Mouse (Mus musculus): ENCODE results near the gene Atxn10. TPM values are rescaled to one million over a fixed set of nuclear protein-coding genes. Genes with fewer than 3 reads are reported as not detected.
"Not testable (repeated sequence)": the region's sequence is repeated elsewhere in the genome, so short reads cannot be mapped to it uniquely, and the experiment has no call there.

The Atxn10 gene
- polyA plus RNA-seq, 1 experiment = 1.6 TPM

DNA sequence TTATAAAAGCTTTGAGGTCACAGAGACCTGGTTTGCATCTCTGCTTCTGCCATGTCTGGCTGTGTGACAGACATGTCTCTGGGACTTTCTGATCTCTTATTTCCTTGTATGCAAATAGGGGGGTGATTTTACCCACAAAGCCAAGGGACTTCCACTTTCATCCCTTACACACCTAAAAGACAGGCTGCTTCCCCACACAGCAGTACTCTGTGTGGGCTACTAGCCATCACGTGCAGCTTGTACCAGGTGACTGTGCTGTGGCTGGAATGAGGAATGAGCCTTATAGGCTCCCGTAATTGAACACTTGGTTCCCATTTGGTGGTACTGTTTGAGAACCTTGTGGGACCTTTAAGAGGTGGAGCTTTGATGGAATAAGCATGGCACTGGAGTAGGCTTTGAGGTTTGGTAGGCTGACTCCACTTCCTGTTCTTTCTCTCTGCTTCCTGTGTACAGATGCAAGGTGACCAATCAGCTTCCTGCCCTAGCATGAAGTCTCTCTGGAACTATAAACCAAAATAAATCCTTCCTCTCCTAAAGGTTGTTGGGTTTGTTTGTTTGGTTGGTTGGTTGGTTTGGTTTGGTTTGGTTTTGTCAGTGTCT lies 28.9 kb upstream of the Atxn10 start:
- TF ChIP-seq TAL1 (IDR thresholded peaks at IDR 0.05; ENCODE audit: low read length) = no peak
- Histone ChIP-seq H3K4me1 (ENCODE audit: control insufficient read depth) (no peaks in the 10 kb centered on the region), H3K27me3 (ENCODE audit: control insufficient read depth) (no peaks in the 10 kb centered on the region), H3K9me3 (ENCODE audit: control insufficient read depth, low read length) (peaks cover 17% of the 10 kb centered on the region), H3K4me3 (replicated peaks) (no peak overlapping the region), H3K36me3 (ENCODE audit: control insufficient read depth) (no peaks in the 10 kb centered on the region)

DNA sequence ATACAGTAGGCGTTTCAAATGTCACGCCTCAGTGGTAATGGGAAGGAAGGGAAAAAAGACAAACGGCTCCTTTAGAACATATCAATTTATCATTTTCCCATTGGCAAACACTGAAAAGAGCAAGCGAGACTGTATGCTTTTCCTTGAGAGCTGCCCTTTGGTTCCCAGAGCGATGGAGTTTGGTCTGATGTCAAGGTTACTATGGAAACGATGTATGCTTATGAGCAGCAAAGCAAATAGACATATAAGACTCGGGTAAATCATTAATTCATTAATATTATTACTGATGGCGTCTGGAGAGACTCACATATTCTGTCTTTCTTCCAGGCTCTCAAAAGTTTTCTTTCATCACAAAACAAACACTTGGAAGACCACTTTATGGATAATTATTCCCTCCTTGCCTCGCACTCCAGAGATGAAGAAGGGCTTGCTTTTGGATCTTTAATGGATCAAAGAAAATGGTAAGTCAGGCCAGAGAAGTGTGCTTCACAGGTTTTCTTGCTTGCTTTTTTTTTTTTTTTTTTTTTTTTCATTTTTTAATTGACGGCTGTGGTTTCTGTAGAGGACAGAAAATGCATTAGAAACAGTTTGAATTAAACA lies 24.9 kb upstream of the Atxn10 start:
- H3K4me3 ChIP-seq (replicated peaks) = no peak overlapping the region
- no peaks in the 10 kb centered on the region for H3K4me1 ChIP-seq (ENCODE audit: control insufficient read depth)
- TF ChIP-seq GATA1 (IDR thresholded peaks at IDR 0.05; ENCODE audit: low read length) = no peak
- TF ChIP-seq TAL1 (IDR thresholded peaks at IDR 0.05; ENCODE audit: low read length) = no peak
- H3K27me3 ChIP-seq (ENCODE audit: control insufficient read depth) = no peaks in the 10 kb centered on the region
- H3K36me3 ChIP-seq (ENCODE audit: control insufficient read depth) = no peaks in the 10 kb centered on the region
- peaks cover 2% of the 10 kb centered on the region; the same call in 1 of the 2 replicates for H3K9me3 ChIP-seq (ENCODE audit: control insufficient read depth, low read length)

DNA sequence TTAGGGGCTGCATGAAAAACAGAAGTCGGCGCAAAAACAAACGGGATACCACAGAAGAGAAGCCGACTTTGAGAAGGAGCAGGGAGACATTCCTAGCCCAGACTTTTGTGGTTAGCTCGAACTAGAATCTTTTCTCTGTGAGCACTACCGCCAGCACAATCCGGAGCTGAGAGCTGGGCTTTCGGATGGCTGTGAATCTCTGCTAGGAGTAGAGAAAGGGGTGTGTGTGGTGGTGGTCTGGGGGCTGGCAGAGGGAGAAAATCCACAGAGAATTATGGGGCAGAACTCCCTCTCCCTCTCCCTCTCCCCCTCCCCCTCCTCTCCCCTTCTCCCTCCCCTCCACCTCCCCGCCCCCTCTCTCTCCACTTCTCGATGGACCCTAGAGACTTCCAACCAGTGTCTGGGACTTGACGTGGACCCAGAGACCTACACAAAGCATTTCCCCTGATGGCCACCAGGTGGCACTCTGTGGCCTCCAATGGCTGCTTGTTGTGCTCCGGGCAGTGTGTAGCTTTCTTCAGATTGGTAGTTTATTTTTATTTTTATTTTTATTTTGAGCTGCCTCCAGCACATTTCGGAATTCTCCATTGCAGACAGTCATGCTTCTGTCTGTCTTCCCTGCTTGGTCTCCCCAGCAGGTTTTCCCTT lies 20.5 kb upstream of the Atxn10 start:
- H3K9me3 ChIP-seq (ENCODE audit: control insufficient read depth, low read length) = no peaks in the 10 kb centered on the region
- no peaks in the 10 kb centered on the region for H3K36me3 ChIP-seq (ENCODE audit: control insufficient read depth)
- H3K4me1 ChIP-seq (ENCODE audit: control insufficient read depth) = no peaks in the 10 kb centered on the region
- no peaks in the 10 kb centered on the region for H3K27me3 ChIP-seq (ENCODE audit: control insufficient read depth)
- no peak for TF ChIP-seq GATA1 (IDR thresholded peaks at IDR 0.05; ENCODE audit: low read length)
- TF ChIP-seq TAL1 (IDR thresholded peaks at IDR 0.05; ENCODE audit: low read length) = no peak
- H3K4me3 ChIP-seq (replicated peaks) = no peak overlapping the region

DNA sequence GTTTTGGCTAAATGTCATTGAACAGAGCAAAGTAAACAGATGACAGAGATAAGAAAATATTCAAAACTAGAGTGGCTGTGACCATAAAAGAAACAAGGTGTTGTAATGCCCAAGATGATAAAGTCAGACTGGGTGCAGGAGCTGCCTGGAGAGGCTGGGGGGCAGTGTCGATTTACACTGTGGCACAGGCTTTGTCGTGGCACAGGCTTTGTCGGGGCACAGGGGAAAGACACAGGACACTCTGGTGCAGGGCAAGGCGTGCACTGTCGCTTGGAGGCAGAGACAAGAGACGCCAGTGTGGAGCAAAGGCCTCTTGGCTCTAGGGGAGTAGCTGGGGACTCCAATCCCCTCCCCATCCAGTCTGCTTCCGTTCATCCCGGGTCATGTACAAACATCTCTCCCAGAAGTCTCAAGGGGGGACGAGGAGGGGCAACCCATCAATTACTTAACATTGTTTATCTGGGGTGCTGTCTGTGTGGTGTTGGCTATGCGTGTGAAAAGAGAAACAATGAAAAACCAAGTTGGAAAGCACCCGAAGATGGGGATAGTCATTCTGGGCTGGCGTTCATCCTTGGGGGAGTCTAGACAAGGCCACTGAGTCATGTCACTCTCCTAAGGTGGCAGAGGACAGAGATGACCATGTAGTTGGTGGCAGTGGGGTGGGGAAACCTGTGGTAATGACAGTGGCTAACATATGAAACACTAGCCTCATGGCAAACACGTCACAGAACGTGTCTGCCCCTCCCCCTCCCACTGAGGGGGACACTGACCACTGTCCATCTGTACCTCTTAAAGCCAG lies 19.5 kb upstream of the Atxn10 start:
- no peak for TF ChIP-seq TAL1 (IDR thresholded peaks at IDR 0.05; ENCODE audit: low read length)
- no peak for TF ChIP-seq GATA1 (IDR thresholded peaks at IDR 0.05; ENCODE audit: low read length)
- Histone ChIP-seq H3K4me1 (ENCODE audit: control insufficient read depth) (no peaks in the 10 kb centered on the region), H3K36me3 (ENCODE audit: control insufficient read depth) (no peaks in the 10 kb centered on the region), H3K9me3 (ENCODE audit: control insufficient read depth, low read length) (no peaks in the 10 kb centered on the region), H3K27me3 (ENCODE audit: control insufficient read depth) (no peaks in the 10 kb centered on the region), H3K4me3 (replicated peaks) (no peak overlapping the region)

DNA sequence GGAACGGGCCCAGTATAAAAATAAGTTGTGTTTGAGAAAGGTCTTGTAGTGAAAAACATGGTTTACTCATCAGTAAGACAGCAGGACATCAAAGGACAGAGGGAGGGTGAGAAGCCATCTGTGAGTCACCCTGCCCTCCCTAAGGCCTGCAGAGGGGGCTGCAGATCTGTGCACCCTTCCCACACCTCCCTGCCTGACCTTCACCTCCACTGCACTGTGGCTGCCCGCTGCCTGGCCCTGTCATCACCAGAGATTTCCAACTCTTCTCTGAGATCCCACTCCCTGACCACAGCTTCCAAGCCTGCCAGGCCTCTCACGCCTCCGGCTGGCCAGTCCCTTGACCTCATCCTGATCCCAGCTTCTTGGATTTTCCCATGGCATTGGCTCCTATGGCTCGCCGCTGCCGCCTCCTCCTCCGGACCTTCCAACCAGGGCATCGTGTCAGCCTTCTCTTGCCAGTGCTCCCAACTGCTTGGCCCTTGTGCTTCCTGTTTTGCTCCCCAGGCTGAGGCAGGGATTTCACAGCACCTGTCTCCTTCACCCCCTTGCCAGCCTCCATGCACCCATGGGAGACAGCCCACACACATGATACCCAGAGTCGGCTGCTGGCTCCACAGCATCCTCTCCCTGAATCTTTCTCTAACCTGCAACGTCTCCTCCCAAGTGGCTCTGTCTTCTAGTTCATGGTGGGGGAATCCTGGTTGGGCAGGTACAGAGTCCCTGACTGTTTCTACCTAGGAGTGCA lies 15.9 kb upstream of the Atxn10 start:
- no peaks in the 10 kb centered on the region for H3K36me3 ChIP-seq (ENCODE audit: control insufficient read depth)
- no peak overlapping the region for H3K4me3 ChIP-seq (replicated peaks)
- H3K27me3 ChIP-seq (ENCODE audit: control insufficient read depth) = no peaks in the 10 kb centered on the region
- no peaks in the 10 kb centered on the region for H3K4me1 ChIP-seq (ENCODE audit: control insufficient read depth)
- H3K9me3 ChIP-seq (ENCODE audit: control insufficient read depth, low read length) = no peaks in the 10 kb centered on the region
- TF ChIP-seq GATA1 (IDR thresholded peaks at IDR 0.05; ENCODE audit: low read length) (no peak), TAL1 (IDR thresholded peaks at IDR 0.05; ENCODE audit: low read length) (no peak)

DNA sequence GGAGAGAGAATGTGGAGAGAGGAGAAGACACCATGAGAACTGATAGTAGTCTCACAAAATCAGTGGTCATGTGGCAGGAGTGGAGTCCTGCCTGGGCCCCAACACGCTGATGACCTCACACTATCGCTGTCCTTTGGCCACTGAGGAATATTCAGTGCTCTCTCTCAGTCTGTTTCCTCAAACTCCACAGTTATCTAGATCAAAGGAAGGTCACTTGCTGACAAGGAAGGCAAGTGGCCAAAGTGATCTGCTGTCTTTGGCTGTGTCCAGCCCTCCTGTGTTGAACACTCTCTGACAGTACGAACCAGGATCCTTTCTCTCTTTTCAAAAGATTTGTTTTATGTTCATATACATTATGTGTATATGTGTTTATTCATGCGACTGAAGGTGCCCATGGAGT lies 12.8 kb upstream of the Atxn10 start:
- no peaks in the 10 kb centered on the region for H3K9me3 ChIP-seq (ENCODE audit: control insufficient read depth, low read length)
- H3K36me3 ChIP-seq (ENCODE audit: control insufficient read depth) = no peaks in the 10 kb centered on the region
- no peaks in the 10 kb centered on the region for H3K4me1 ChIP-seq (ENCODE audit: control insufficient read depth)

DNA sequence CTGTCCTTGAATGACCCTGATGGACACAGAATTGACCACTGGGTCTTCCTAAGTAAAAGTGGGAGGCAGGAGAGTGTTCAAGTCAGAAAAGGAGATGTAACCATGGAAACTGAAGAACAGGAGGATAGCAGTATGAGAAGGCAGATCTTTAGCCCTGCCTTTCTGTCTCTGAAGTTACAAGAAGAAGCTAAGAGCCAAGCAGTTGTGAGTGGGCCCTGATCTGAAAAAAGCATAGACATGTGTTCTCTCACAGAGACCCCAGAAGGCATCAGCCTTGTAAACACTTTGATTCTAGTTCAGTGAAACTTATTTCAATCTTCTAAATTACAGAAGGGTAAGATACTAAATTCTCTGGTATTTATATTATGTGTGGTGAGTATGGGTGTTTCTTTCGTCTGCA lies 11.6 kb upstream of the Atxn10 start:
- no peak overlapping the region for H3K4me3 ChIP-seq (replicated peaks)
- H3K4me1 ChIP-seq (ENCODE audit: control insufficient read depth) = no peaks in the 10 kb centered on the region
- TF ChIP-seq TAL1 (IDR thresholded peaks at IDR 0.05; ENCODE audit: low read length) (no peak), GATA1 (IDR thresholded peaks at IDR 0.05; ENCODE audit: low read length) (no peak)
- peaks cover 3% of the 10 kb centered on the region; the same call in 1 of the 2 replicates for H3K9me3 ChIP-seq (ENCODE audit: control insufficient read depth, low read length)
- 0 out of 2 replicates have a peak, but pooled peaks cover 2% of the 10 kb centered on the region for H3K27me3 ChIP-seq (ENCODE audit: control insufficient read depth)
- H3K36me3 ChIP-seq (ENCODE audit: control insufficient read depth) = no peaks in the 10 kb centered on the region

More for the DNA sequence above, 12.8 kb upstream of the Atxn10 start:
- Histone ChIP-seq H3K4me3 (replicated peaks) (no peak overlapping the region), H3K27me3 (ENCODE audit: control insufficient read depth) (0 out of 2 replicates have a peak, but pooled peaks cover 2% of the 10 kb centered on the region)
- TF ChIP-seq GATA1 (IDR thresholded peaks at IDR 0.05; ENCODE audit: low read length) (no peak), TAL1 (IDR thresholded peaks at IDR 0.05; ENCODE audit: low read length) (no peak)

DNA sequence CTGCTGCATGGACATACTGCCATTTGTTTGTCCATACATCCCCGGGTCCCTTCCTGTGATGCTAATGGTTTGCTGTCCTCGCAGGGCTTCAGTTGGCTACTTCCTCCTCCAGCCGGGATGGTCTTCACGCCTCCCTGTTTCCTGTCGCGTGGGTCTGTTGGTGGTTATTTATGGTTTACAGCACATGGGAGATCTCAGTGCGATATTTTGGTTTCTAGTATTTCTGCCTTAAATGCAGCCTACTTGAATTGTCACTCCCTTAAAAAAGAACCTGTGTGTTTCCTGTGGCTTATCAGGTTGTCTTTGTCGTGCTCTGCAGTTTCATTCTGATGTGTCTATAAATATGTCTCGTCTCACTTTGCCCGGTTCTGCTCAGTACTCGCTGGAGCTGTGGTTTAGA lies 8.2 kb upstream of the Atxn10 start:
- H3K27me3 ChIP-seq (ENCODE audit: control insufficient read depth) = 0 out of 2 replicates have a peak, but pooled peaks cover 2% of the 10 kb centered on the region
- no peak overlapping the region for H3K4me3 ChIP-seq (replicated peaks)
- H3K9me3 ChIP-seq (ENCODE audit: control insufficient read depth, low read length) = peaks cover 3% of the 10 kb centered on the region; the same call in 1 of the 2 replicates
- TF ChIP-seq GATA1 (IDR thresholded peaks at IDR 0.05; ENCODE audit: low read length) (no peak), TAL1 (IDR thresholded peaks at IDR 0.05; ENCODE audit: low read length) (no peak)
- no peaks in the 10 kb centered on the region for H3K4me1 ChIP-seq (ENCODE audit: control insufficient read depth)
- H3K36me3 ChIP-seq (ENCODE audit: control insufficient read depth) = no peaks in the 10 kb centered on the region

DNA sequence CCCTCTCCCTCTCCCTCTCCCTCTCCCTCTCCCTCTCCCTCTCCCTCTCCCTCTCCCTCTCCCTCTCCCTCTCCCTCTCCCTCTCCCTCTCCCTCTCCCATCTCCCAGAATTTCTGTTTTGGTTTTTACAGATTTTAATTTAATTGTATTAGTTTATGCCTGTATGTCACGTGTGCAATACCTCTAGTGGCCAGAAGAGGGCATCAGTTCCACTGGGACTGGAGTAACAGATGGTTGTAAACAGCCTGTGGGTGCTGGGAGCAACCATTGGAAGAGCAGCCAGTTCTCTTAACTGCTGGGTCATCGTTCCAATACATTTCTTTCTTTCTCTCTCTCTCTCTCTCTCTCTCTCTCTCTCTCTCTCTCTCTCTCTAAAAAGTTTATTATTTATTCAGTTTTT lies 7.6 kb upstream of the Atxn10 start:
- not testable (repeated sequence) for H3K4me3 ChIP-seq (replicated peaks); H3K9me3 ChIP-seq (ENCODE audit: control insufficient read depth, low read length); H3K27me3 ChIP-seq (ENCODE audit: control insufficient read depth); H3K4me1 ChIP-seq (ENCODE audit: control insufficient read depth); H3K36me3 ChIP-seq (ENCODE audit: control insufficient read depth)

Measured in erythroblast, embryonic 14.5 days (primary cell).